Mouse (Mus musculus) liver, embryonic 14.5 days (tissue): Measurements from ENCODE around the gene Snapc1. TPM values are rescaled to one million over a fixed set of nuclear protein-coding genes. Genes with fewer than 3 reads are reported as not detected.

Source experiments
- ATAC-seq: fragments of 200-750 bp; cut with Nextera tagmentation; 2 replicates; pipeline ENCODE4 v1.8.0; 2017; ENCODE audit warnings: moderate number of reproducible peaks, mild to moderate bottlenecking, moderate library complexity; ENCODE audit not compliant: insufficient read depth
- DNase-seq, 3 experiments: peaks; one replicate each; pipeline ENCODE4 v3.0.0-alpha.2; 2012 to 2013; ENCODE audit warnings: low read depth in 3 of 3, low spot score in 3 of 3
- H3K27ac ChIP-seq: fragments of 300-500 bp; sonication (generic); 2 replicates; pipeline ENCODE4 v1.5.1; 2014; ENCODE audit warnings: moderate library complexity, mild to moderate bottlenecking, control low read depth, inconsistent platforms
- H3K27me3 ChIP-seq: fragments of 300-500 bp; sonication (generic); 2 replicates; pipeline ENCODE4 v1.6.1; 2014; ENCODE audit warnings: mild to moderate bottlenecking, low read length, moderate library complexity; ENCODE audit not compliant: control insufficient read depth, insufficient read depth
- H3K36me3 ChIP-seq: fragments of 300-500 bp; sonication (generic); replicated peaks from 2 replicates; pipeline ENCODE4 v1.6.1; 2014; ENCODE audit warnings: low read depth; ENCODE audit not compliant: control insufficient read depth, insufficient read depth
- H3K4me1 ChIP-seq, 2 experiments: fragments of 200-500 bp in 1 of 2; fragments of 300-500 bp in 1 of 2; sonication (generic) in 1 of 2; replicated peaks; 2 replicates each; pipeline ENCODE4 v1.6.1; 2012 to 2014; ENCODE audit warnings: antibody characterized with exemption in 1 of 2, inconsistent platforms in 1 of 2, low read length in 1 of 2; ENCODE audit not compliant: control insufficient read depth in 2 of 2, insufficient read depth in 2 of 2
- H3K4me2 ChIP-seq: fragments of 300-500 bp; sonication (generic); 2 replicates; pipeline ENCODE4 v1.6.1; 2014; ENCODE audit warnings: low read depth, mild to moderate bottlenecking, control low read depth, moderate library complexity
- H3K4me3 ChIP-seq, 2 experiments: fragments of 200-500 bp in 1 of 2; fragments of 300-500 bp in 1 of 2; sonication (generic) in 1 of 2; 2 replicates each; pipeline ENCODE4 v1.5.1; 2012 to 2014; ENCODE audit warnings: low read depth in 2 of 2, low read length in 2 of 2, mild to moderate bottlenecking in 2 of 2, control low read depth in 1 of 2, inconsistent platforms in 1 of 2, moderate library complexity in 1 of 2; ENCODE audit not compliant: insufficient read depth in 1 of 2
- H3K9ac ChIP-seq: fragments of 300-500 bp; sonication (generic); replicated peaks from 2 replicates; pipeline ENCODE4 v1.6.1; 2014; ENCODE audit warnings: mild to moderate bottlenecking, control low read depth, moderate library complexity
- H3K9me3 ChIP-seq: fragments of 300-500 bp; sonication (generic); 2 replicates; pipeline ENCODE4 v1.6.1; 2016; ENCODE audit warnings: low read length, mixed read lengths; ENCODE audit not compliant: control insufficient read depth
- CTCF ChIP-seq: IDR thresholded peaks from 2 replicates; pipeline ENCODE4 v1.5.1; 2016; ENCODE audit warnings: antibody characterized with exemption, low read depth, control low read depth
- EP300 ChIP-seq: IDR thresholded peaks from 2 replicates; pipeline ENCODE4 v1.6.1; 2016; ENCODE audit warnings: antibody characterized with exemption, low read depth
- WGBS: fragments of 180-500 bp; shearing (Covaris S2); extraction: QIAGEN DNeasy Blood & Tissue Kit; methylation state at CpG from one replicate; pipeline ENCODE4 v1.1.7; 2014; ENCODE audit not compliant: insufficient replicate concordance; 5-methylcytosine and 5-hydroxymethylcytosine counted together
- polyA plus RNA-seq, 2 experiments: library from polyadenylated mRNA; depleted of rRNA in 1 of 2; stranded (reverse) in 1 of 2; unstranded in 1 of 2; fragments of >200 nt; fragmentation: Nextera tagmentation in 1 of 2; extraction: Ambion mirVana in 1 of 2; gene quantifications; 2 replicates each; pipeline versions ENCODE4 v1.2.1 to v1.2.3; 2012 to 2014

Snapc1 gene
- polyA plus RNA-seq, 2 experiments: 3.3 to 3.5 TPM

GRCm38 (mm10) chr12:73974584-73974983 is 10.3 kb downstream of the Snapc1 start:
- Histone ChIP-seq H3K27me3 (no peaks in the 10 kb centered on the region), H3K36me3 (peaks cover 24% of the 10 kb centered on the region), H3K4me2 (no peak overlapping the region), H3K27ac (no peak overlapping the region), H3K4me3 (no peak overlapping the region), H3K9ac (no peak overlapping the region), H3K4me1 (no peaks in the 10 kb centered on the region), H3K9me3 (no peaks in the 10 kb centered on the region)
- TF ChIP-seq CTCF (no peak), EP300 (no peak)
- WGBS: 78% methylated on average over 6 of the region's 6 CpGs
- ATAC-seq (no peak), DNase-seq (no peak)

GRCm38 (mm10) chr12:73978144-73978543 is 13.9 kb downstream of the Snapc1 start:
- H3K9ac ChIP-seq: no peak overlapping the region
- WGBS: 73% methylated on average over 3 of the region's 3 CpGs
- H3K4me3 ChIP-seq: no peak overlapping the region
- ATAC-seq: no peak
- H3K36me3 ChIP-seq: peaks cover 3% of the 10 kb centered on the region
- H3K27ac ChIP-seq: no peak overlapping the region
- no peaks in the 10 kb centered on the region for H3K4me1 ChIP-seq
- no peak for DNase-seq
- H3K9me3 ChIP-seq: no peaks in the 10 kb centered on the region
- no peaks in the 10 kb centered on the region for H3K27me3 ChIP-seq
- TF ChIP-seq EP300 (no peak), CTCF (no peak)
- H3K4me2 ChIP-seq: no peak overlapping the region

GRCm38 (mm10) chr12:73979667-73980066 is 15.4 kb downstream of the Snapc1 start:
- Histone ChIP-seq H3K4me3 (no peak overlapping the region), H3K4me2 (no peak overlapping the region), H3K4me1 (no peaks in the 10 kb centered on the region), H3K36me3 (peaks cover 6% of the 10 kb centered on the region), H3K9ac (no peak overlapping the region), H3K27ac (no peak overlapping the region), H3K27me3 (no peaks in the 10 kb centered on the region), H3K9me3 (no peaks in the 10 kb centered on the region)
- ATAC-seq (no peak), DNase-seq (no peak)
- TF ChIP-seq EP300: no peak
- no peak for TF ChIP-seq CTCF
- WGBS: 78% methylated on average over 5 of the region's 5 CpGs

GRCm38 (mm10) chr12:73982533-73982932 is 18.3 kb downstream of the Snapc1 start:
- Histone ChIP-seq H3K27me3 (no peaks in the 10 kb centered on the region), H3K36me3 (peaks cover 3% of the 10 kb centered on the region), H3K4me1 (no peaks in the 10 kb centered on the region), H3K9ac (no peak overlapping the region), H3K9me3 (no peaks in the 10 kb centered on the region), H3K4me3 (no peak overlapping the region), H3K27ac (no peak overlapping the region), H3K4me2 (no peak overlapping the region)
- WGBS: 76% methylated on average over 14 of the region's 14 CpGs
- no peak for ATAC-seq
- no peak for DNase-seq
- TF ChIP-seq EP300 (no peak), CTCF (no peak)

- H3K4me1 ChIP-seq: no peaks in the 10 kb centered on the region
- H3K27me3 ChIP-seq: no peaks in the 10 kb centered on the region
- 75% methylated on average over 7 of the region's 7 CpGs for WGBS
- TF ChIP-seq EP300: no peak
- no peak for TF ChIP-seq CTCF
- H3K36me3 ChIP-seq: peaks cover 3% of the 10 kb centered on the region
- H3K9ac ChIP-seq: no peak overlapping the region
- ATAC-seq: no peak
- no peak overlapping the region for H3K4me2 ChIP-seq
- no peak overlapping the region for H3K27ac ChIP-seq
- H3K9me3 ChIP-seq: no peaks in the 10 kb centered on the region
- no peak overlapping the region for H3K4me3 ChIP-seq
- DNase-seq: no peak
Measured at GRCm38 (mm10) chr12:73986299-73986698, 22.0 kb downstream of the Snapc1 start.
